Mouse (Mus musculus): ENCODE measurements at regions not wholly inside any gene's neighbourhood (a gene's known extent, or its start where the extent isn't known, plus 50 kb on each side); places are given as distances from the start of the nearest gene placed in this dataset.
A peak's percentile ranks its signal among the peaks of the same experiment; 100 is the strongest.

DNA sequence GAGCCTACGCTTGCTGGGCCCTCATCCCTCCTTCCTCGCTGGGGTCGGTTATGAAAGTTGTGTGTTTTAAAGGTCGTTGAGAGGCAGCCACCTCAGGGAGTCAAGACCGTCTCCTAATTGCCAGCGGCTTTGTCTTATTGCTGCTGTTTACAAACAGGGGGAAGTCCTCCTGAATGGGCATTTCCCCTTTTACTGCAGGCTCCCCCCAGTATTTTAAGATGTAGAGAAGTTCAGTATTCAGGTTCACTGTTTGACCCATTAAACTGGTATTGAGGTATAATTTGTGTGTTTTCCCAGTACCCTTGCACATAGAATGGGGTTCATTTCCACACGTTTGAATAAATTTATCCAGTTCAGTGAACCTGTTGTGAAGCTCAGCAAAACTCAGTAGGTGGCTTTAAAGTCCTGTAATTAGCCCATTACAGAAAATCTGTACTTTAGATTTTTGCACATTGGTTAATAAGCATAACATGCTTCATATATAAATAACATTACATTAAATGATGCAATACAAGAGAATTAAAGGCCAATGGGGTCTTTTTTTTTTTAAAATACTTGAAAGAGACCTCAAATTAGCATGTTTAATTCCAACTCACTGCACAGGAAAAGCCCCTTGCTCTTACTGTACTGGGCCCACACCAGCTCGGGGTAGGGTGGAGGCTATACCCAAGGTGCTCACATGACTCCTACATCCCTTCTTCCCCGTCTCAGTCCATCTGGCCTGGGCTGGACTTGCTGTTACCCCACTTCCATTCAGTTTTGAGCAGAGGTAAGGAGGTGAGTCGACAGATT lies 63.7 kb downstream of the Nkx2-1 start:
- DNase-seq = no peak

DNA sequence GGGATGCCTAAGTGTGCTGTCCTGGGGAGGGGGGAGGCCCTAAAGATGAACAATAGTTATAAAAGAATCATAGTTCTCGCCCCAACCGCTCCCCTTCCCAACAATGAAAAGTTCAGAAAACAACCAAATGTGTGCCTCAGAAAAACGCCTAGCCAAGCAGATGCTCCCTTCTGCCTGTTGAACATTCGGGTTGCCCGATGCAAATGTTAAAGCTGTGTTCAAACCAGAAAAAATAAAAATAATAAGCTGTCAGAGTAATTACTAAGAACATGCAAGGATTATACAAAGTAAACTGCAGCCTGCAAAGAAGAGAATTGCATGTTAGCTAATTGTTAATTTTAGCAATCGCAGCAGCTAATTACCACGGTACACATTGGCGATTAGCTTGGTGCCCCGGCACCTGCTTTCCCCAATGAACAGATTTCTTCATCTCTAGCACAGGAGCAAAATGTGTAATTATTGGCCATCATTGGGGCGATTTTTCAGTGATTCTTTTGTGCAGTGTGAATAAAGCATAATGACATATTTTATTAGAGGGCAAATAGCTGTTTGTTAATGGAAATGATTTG lies 65.7 kb downstream of the Nkx2-1 start:
- no peak for DNase-seq

DNA sequence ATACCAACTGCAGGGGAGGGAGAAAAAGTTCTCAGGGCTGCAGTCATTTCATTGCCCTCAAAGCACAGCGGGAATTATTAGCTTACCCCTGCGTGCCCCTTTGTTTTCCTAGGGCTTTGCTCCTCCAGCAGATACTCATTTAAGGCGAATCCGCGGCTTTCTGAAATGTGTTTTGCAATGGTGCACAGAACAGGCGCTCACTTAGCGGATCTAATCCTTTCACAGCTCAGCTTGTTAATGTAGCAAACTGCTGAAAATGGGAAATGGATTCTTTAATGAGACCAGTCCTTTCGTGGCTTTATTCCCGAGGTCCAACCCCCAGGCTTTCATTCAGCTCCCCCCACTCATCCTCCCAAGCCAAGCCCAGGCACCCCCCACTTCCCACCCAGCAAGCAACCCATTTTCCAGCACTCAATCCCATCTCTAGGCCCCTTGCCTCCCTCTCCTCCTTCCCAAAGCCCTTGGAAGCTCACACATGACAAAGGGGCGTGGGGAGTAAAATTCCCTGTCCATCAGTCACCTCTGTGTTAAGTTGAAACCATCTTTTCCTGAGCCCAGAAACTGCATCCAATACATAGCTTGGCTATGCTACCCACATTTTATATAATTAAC lies 77.1 kb downstream of the Nkx2-1 start:
- DNase-seq = no peak

DNA sequence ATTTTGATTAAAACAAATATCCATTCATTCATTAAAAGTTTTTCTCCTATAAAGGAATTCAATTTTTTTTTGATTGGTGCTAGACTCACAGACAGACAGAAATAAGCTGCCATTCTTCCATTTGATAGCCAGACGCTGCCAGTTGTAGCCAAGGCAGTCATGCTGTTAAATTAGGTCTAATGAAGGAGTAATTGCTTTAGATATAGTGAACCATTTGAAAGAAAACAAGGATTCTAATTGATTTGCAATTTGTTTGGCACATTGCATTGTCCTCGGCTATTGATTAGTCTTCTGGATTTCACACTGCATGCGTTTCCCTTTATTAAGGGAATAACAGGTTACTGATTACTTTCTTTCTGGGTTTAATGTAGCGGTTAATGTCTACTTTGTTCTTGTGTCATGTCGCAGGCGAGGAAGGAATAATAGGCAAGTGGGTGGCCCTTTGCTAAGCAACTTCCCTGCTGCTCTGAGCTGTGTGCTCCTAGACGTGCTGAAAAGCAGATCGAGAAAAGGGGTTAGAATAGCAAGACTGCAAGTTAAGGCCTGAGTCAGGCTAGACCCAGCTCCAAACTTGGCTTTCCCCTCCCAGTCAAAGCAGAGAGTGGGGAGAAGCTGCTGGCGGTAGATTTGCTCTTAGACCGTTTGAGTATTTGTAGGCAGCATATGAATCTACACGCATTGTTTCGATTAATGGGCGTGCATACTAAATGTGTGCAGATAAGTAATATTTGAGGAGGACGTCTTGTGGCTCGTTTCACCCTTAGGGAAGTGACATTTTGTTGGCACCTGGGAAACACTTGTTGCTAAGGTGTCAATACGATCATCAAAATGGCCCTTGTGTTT lies 77.8 kb downstream of the Nkx2-1 start:
- no peak for DNase-seq

DNA sequence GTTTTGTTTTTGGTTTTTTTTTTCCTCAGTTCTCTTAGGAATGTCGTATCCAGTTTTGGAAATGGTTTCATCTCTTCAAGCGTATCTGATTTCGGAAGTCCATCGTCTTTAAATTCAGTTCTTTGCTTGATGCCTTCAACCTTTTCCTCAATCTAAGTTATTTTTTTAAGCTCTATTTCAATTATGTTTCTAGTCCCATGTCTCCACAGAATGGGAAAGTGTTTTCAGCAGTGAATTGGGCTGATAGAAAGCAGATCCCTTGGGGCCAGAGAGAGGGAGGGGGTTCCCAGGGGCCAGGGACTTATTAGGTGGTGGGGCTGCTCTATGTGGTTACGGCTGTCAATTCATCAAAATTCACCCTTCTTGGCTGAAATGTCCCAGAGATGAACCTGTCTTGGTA lies 78.8 kb downstream of the Nkx2-1 start:
- no peak for DNase-seq

DNA sequence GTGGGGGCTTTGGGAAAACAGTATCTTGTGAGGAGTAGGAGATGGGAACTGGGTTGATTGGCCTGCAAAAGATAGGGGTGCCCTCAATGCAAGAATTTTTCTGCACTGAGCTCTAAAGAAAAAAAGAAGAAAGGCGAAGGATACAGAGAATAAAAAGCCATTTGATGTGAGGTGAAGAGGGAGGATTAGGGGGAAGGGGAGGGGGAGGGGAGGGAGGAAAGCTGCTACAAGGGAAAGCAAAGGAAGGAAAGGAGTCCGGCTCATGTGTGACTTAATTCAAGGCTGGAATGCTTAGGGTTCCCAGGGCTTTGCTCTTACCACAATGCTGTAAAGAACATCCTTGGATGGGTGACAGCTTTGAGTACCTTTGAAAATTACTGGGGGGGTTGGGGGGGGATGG lies 79.4 kb downstream of the Nkx2-1 start:
- DNase-seq = no peak

DNA sequence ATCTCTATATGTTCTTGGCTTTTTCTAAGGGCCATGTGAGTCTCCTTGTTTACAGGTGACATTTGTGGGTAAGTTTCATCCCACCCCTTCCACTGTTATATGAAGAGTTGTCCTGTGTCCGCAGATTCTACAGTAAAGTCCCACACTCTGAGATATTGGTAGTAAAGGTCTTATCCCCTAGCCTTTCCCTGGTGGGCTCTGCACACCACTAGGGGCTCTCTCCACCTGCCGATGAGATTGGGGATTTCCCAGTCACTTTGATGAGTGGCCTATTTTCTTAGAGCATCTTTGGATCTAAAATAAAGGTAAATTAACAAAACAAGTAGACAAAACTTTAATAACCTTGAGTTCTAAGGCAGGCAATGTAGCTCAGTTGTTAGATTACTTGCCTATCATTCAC lies 86.4 kb downstream of the Nkx2-1 start:
- DNase-seq = no peak

DNA sequence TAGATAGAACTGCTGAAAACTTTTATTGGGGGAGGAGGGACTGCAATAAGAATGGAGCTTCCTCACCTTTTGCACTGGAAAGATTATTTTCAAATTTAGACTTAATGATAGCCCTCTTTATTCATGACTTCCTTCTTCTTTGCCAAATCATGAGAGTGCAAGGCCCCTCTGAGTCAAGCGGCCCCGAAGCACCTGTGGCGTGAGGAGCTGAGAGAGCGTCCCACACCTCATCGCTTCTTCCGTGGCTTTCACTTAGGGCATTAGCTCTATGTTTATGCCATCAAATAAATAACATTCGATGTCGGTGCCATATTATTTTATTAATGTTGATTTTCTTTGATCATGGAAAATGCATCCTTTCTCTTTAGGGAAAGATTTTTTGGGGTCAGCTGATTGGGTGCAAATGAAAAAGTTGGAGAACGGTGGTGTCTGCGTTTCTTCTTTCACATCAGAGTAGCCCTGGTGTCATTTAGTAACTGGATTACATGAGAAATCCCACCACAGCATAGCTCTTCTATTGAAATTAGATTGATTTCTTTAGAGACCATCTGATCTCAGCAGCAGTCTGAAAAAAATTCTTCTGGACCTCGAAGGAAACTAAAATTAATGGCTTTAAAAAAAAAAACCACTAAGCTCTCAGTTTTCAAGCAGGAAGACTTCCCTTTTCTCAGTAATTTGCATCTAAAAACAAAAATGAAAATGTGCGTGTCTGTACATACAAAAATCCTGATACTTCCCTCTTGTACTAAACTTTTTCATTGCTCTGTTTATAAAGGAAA lies 87.7 kb downstream of the Nkx2-1 start:
- no peak for DNase-seq

DNA sequence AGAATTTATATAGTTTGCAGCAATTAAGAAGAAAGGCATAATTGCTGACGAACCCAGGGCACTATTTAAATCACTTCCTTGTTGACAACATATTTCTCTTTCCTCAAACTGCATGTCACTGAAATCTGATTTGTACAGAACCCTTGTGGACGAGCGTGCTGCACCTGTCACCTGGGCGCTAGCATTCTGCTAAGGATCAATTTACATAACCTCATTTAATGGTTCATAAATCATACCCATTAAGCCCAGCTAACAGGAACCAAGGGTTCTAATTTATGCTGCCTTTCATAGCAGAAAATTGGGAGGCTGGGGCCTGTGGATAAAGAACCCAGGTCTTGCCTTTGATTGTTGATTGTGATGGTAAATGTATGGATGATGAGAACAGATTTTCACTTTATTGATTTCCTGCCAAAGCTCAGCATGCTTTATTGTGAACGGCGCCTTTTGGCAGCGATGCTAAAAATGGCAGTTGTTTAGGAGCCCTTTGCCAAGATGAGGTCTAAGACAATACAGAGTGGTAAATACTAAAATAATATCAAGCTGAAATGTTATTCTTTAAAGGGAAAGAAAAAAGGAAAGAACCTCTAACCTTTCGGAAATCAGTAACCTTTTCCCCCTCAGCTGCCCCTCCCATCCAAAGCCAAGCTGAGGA lies 95.4 kb downstream of the Nkx2-1 start:
- no peak for DNase-seq

DNA sequence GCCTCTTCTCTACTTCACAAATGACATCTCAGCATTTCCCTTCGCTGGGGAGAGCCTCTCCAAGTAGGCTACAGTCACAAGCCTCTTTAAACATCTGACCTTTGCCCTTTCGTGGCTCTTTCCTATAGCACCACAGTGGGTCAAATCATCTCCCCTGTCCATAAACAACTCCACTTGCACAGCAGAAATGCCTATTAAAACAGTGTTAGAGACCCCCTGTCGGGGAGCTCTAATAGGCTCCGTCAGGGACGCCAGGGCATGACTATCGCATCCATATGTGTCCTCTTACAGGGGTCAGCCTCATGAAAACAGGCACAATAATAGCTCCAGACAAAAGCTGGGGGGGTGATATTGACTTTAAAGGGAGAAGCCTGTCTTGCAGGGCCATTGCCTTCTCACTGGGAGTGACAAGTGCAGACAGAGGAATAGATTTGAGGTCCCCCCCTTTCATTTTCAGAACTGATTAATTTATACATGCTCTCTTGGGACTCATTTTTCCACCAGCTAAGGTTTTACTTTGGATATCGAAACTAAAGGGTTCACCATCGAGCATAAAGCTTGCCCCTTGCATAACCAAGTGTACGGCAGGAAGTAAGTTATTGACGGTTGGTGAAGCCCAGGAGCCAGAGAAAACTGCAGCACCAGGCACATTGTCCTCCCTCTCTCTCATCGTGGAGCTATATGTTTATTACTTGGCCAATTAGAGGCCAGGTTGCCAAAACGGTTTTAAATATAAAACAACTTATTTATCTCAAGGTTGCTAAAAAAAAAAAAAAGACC lies 94.6 kb upstream of the Mbip start:
- no peak for DNase-seq

DNA sequence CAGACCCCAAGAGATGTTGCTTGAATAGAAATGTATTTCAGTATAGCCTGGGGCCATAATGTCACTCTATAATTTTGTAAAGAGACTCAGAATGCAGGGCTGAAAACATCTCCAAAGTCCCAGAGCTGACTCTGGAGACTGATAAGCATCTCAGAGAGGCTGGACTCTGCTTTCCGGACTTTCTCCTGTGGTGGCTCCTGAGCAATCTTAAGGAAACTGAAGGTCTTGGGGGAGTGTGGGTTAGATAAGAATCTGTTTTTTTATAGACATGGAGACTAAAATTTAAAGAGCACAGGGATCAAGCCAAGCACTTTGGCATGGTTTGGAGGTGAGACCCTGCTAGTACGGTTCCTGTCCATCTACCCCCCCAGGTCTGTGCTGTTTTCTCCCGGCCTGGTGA lies 92.7 kb upstream of the Mbip start:
- DNase-seq = no peak

DNA sequence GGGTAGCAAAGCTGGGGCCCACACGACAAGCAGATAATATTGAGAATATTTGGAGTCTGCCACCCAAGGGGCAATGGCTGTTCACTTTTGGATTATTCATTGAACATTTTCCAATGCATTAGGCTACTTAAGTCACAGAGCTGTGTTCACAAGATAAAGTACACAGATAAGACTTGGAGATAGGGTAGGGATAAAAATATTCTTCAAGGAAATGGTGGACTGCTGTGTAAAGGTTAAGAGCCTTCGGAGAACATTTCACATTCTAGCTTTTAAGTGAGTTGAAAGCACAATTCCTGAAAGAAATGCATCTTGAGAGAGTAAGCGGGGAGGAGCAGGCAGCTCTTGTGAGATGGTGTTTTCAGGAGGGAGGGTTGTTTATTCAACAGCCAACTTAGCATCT lies 92.3 kb upstream of the Mbip start:
- DNase-seq = no peak

DNA sequence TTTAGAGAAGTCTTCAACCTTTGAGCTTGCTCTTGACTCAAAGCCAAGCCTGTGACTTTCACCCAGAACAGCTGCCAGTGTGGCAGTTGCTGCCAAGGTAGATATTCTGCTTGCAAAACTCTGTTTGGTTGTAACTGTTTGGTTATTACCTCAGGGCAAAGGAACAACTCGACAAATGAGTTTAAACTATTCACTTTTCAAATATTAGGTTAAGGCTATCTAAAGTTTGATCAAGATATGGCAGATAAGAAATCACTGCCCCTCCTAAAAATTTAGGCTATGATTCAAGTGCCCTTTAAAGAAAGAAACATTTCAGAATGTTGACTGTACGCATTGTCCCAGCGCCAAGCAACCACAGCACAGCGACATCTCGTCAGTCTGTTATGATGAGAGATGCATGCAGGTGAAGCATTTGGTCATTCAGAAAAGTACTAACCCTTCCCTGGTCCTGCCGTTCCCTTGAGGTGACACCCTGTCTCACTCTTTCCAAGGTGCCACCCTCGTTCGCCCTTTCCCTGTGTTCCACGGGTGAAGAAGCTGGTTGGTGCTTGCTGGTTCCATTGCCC lies 81.1 kb upstream of the Mbip start:
- DNase-seq = no peak

DNA sequence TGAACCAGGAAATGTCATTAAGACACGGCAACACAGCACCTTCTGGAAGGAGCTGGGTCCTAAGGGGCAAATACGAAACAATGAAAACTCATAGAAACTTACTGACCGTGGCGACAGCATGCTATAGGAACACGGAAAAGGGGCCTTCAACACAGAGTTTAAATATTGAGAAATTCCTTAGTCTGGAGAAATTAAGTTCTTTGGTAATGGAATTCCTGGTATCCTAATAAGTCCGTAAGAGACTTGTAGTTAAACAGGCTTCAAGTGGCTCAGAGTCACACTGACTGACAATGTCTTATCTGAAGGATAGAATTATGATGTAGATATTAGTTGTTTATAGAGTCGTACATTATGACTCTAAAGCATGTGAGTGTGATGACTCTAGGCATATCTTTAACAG lies 70.4 kb upstream of the Mbip start:
- no peak for DNase-seq

DNA sequence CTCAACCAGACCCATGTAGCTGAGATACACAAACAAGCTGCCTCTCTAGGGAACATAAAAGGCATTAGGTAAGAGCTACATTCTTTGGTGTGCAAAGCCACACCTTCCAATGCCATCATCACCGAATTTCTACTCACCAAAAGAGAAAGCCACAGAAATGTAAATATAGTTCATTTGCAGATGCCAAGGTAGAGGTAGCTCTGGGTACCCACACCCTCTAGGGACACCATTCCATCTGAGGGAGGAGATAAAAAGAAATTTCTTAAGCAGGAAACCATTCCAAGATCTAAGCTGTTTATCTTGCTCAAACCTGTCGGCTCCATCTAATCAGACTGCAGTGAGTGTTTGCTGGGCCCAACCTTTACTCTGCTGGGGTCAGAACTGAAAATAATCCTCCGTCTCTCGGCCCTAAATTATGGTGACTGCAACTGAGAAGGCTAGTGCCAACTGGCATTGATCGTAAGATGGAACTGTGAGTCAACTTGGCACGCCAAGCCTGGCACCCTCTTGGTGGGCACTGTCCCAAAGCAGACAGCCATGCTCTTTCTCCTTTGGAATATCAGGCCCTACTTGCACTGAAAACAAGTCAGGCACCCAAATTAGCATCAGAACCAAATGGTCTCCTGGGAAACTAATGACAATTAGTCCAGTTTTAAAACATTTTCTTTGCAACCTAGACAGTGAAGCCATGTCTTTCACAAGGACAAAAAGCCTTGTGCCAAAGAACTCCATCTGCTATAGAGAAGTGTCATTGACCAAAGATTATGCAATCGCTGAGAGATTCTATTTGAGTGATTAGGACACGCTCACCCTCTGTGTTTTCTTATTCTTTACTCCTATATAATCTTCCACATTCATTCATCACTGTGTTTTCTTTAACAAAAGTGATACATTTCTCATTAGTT lies 69.4 kb upstream of the Mbip start:
- no peak for DNase-seq

DNA sequence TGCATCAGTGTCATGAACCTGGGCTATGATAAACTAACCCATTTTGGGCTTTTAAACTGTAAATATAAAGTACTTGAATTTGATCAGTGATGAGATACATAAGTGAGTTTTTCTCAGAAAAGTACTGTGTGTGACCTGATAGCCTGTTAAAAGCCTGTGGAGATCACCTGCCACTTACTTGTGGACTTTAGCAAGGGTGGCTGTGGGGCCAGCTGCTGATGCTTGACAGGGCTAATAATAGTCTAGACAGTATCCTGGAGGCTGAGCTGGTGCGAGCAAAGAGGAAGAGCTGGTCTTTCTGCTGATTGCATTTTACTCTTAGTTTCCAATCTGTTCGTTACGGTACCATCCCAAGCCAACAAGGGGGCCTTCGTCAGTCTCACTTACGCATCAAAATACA lies 60.0 kb upstream of the Mbip start:
- no peak for DNase-seq

DNA sequence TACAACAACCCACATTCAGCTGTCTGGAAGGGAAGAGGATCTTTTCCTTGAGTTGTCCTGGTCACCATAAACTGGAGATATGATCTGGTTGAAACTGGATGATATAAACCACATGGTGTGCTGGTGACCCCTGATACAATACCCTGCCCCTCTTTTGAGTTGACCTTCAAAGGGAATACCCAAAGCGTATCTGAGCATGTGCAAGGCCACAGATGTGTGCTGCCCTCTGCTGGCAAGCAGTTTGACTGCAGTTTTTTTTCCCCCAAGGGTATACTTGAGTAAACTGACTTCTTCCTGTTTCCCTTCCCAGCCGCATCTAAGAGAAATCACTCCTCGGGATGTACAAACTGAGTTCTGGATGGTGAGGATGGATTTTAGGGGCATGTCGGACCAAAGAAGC lies 59.1 kb upstream of the Mbip start:
- peak; percentile 46 for DNase-seq

DNA sequence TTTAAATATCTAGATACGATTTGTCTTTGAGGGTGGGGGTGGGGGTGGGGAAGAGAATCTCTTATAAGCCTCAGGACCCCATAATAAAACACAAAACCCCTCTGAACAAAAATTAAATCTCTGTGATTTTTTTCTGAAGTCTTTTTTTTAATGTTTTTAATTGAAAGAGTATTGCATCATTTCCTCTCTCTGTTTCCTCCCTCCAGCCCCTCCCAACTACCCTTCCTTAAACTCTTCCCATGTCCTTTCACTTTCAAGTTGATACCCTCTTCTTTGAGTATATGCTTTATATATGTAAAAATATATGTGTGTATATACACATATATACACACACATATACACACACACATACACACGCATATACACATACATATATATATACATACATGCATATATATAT lies 58.6 kb upstream of the Mbip start:
- DNase-seq = no peak

DNA sequence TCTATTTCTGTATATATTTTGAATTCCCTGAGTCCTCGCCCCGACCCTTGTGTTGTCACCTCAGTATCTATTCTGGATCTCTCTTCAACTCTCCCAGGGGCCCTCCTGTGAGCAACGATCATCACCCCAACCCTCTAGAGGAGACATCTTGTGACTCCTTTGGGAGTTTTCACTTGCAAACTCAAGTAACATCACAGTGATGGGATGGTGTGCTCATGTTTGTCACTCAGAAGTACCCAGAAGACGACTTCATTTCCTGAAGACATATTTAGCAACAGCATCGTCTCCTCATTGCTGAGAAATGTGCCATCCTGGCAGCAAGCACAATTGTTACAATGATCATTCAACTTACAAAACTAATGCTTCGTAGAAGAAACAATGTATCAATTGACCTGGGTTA lies 57.9 kb upstream of the Mbip start:
- no peak for DNase-seq

DNA sequence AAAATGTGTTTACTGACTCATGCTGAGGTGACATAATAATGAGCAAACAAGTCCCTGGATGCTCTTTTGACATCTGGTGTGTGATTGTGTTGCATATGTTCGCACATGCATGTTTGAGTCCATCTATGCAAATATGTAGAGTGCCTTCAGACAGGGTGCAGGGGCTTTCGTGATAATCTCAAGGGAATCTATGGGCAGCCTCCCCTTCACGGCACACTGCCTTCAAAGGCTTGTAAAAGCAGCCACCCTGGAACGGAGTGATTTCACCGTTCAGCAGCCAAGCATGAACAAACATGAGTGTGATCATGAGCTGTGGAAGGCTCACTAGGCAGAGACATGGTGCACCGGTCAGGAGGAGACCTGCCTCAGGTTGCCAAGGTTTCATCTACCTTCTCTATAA lies 57.1 kb upstream of the Mbip start:
- no peak for DNase-seq

All from liver (tissue).